Mouse (Mus musculus) monocyte, adult 5-6 weeks (primary cell): Measurements from ENCODE around the gene Rhoj. TPM values are rescaled to one million over a fixed set of nuclear protein-coding genes. Genes with fewer than 3 reads are reported as not detected.
"Not testable (repeated sequence)": the region's sequence is repeated elsewhere in the genome, so short reads cannot be mapped to it uniquely, and the experiment has no call there.

Source experiments
- ATAC-seq: fragments of 153-309, 156-312 bp; replicated peaks from 2 replicates; pipeline ENCODE4 v1.8.0; 2017; ENCODE audit warnings: mild to moderate bottlenecking; ENCODE audit not compliant: low TSS enrichment, insufficient number of reproducible peaks, severe bottlenecking, poor library complexity, low FRiP score
- total RNA-seq: library from RNA; stranded (forward); fragments of 200-1000, 200-491, 200-594 nt; gene quantifications from 3 replicates; pipeline ENCODE4 v1.2.3, GENCODE M21; 2017

Gene Rhoj
- total RNA-seq, 1 experiment from 2014 or later, result 0.29 TPM

- no peak for ATAC-seq
These were observed 31.8 kb downstream of the Rhoj start for GRCm38 (mm10) chr12:75339894-75340293.

- no peak for ATAC-seq
These were observed 32.2 kb downstream of the Rhoj start for GRCm38 (mm10) chr12:75340331-75340730.

DNA sequence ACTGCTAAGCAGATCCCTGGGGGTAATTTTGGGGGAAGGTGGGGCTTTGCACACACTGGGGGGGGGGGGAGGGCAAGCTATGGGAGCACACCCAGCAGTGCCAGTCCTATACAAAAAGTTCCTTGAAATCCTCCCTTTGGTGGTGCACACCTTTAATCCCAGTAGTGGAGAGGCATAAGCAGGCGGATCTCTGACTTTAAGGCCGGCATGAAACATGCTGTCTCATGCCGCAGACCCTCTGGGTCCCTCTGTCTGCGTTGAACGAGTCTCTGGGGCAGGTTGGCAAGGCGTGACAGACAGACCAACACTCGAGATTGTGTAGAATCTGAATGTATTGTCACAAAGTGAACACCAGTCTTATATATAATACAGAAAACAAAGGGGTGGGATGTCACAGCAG, 40.4 kb downstream of the Rhoj start:
- ATAC-seq, result no peak

DNA sequence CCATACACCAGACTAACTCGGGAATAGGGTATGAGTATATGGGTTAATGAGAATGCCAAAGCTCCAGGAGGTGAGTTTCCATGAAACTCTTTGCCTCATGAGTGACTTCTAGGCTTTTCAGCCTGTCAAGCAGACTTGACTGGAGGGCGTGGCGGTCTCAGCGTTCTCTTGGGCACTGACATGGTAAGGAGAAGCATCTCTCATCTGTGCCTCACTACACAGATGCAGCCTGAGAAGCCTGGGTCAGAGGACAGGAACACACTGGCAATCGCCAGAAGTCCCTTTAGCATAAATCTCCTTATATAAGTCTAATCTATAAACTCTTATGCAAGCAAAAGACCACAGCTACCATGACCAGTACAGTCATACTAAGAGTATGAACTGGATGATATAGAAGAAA, 41.4 kb downstream of the Rhoj start:
- ATAC-seq, result not testable (repeated sequence)

DNA sequence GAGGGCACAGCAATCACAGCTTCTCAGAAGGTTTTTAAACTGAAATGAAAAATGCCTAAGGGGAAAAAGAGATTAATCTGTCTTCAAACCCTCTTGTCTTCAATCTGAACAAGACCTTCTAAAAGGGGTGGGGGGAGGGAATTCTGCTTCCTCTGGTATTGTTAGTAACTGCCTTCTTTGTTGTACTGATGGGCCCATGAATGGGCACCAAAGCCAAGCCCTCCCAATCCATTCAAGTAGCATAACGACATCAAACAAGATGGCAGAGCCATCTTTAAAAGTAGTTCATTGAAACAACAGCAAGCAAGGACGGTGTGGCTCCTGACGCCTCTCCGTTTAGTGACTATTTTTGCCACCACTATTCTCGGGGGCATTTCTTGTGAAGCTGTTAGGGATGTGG, 42.6 kb downstream of the Rhoj start:
- no peak for ATAC-seq

- ATAC-seq, result no peak
These were observed 43.7 kb downstream of the Rhoj start for GRCm38 (mm10) chr12:75351846-75352245.

DNA sequence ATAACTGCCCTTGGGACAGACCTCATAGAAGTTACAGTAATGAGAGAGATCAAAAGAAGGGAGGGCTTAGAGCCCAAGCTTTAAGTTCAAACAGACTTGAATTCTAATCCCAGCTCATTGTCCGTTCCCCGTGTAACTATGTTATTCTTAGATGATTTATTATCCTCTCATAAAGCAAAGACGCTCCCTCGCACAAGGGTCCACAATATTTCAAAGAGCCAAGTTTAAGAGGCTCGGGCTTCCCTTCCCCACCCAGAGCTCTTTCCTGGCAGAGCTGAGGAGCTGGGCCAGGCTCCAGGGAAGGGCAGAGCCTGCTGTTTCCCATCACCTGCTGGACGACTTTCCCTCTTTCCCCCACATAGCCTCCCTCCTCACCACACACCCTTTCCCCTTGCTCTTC, 44.3 kb downstream of the Rhoj start:
- ATAC-seq, result no peak

- no peak for ATAC-seq
These were observed 46.2 kb downstream of the Rhoj start for GRCm38 (mm10) chr12:75354354-75354753.

- no peak for ATAC-seq
These were observed 49.7 kb downstream of the Rhoj start for GRCm38 (mm10) chr12:75357781-75358180.

DNA sequence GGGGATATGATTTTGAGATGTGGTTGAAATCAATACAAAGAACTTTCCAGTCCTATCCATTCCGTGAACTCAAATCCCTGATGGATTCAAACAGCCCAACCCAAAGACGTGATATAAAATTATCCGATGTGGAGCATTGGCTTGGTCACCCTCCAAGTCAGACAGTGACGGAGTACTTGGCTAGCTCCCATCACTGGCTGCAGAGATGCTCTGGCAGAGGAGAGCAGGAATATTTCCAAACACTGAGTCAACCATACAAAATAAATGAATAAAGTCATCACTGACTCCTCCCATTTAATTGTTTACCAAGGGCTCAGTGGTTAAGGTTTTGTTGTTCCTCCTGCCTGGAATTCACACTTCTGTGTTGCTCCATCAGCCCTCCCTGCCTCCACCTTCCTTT, 50.6 kb downstream of the Rhoj start:
- ATAC-seq, result no peak

- ATAC-seq, result no peak
These were observed 51.4 kb downstream of the Rhoj start for GRCm38 (mm10) chr12:75359500-75359899.

DNA sequence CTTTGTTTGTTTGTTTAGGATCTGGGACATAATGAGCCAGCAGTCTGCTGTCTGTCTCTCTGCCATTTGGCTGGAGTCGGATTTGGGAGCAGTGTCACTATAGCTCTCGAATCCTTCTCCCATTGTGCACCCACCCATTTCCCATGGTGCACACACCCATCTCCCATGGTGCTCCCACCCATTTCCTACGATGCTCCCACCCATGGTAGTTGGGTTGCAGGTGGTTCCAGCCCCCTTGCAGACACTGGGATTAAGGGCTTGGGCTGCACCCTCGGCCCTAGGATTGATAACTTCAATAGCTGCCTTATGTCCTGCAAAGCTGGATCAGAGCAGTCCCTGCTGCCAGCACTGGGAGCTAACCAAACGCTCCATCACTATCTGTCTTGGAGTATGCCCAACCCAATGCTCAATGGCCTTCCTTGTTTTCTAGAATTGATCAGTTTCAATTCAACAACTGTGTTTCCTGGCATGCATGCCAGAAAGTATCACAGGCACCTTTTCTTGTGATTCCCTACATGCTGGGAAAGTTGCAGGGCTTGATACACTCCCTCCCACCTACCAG, 51.9 kb downstream of the Rhoj start:
- ATAC-seq, result no peak

GRCm38 (mm10) chr12:75362456-75362855, 54.3 kb downstream of the Rhoj start:
- no peak for ATAC-seq

- no peak for ATAC-seq
These were observed 56.3 kb downstream of the Rhoj start for GRCm38 (mm10) chr12:75364416-75364815.

DNA sequence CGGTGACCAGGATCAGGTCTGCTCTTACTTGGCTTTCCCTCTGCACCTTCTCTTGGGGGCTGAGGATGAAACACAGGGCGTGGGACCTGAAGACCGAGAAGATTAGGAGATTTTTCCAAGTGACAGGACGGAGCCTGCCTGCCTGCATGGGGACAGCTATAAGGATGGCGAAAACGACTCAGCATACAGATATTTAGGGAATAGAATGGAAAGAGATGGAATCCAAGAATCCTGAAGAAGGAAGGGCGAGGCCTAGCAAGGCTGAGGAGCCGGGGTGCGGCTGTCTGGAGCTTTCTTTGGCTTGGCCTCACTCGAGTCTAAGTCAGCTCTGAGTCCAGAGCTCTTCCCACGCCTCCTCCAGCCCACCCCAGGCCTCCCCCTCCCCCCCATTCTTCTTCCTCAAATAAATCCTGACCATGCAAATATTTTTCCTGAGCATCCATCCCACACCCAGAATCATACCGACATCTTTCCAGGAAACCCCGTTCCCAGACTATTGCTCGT, 57.6 kb downstream of the Rhoj start:
- ATAC-seq, result no peak

DNA sequence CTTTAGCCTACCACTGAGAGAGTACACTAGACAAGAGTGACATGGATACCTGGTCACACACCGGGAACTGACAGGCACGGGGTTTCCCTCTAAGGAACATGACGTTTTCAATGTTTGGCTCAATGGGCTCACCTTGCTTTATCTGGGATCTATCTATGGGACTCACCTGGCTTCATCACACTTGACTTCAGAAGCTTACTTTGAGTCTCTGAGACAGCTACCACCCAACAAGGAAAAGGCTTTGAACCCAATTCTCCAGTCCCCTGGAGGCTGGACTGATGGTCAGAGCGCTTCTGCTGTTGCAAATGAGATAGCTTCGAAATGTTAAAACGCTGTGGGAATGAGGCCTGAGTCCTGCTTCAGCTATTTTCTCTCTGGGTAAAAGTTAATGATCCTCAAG, 59.2 kb downstream of the Rhoj start:
- no peak for ATAC-seq

GRCm38 (mm10) chr12:75368527-75368926, 60.4 kb downstream of the Rhoj start:
- no peak for ATAC-seq

DNA sequence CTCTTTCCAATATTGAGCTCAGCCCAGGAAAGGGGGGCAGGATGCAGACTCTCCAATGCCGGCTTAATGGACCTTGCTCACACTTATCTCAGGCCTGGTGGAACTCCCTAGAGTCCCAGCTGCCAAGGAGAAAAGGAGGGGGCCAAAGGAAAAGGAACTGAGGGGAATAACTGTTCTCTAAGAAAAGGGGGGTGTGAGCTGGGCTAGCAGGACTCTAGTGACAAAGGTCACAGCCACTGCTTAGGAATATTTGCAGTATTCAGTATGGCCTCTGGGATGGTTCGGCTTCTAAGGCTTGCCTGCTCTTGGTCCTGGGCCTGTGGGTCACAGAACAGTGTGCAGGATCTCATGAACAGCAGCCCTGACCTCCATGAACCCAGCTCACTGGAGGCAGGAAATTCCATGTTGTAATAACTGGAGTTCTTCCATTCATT, 61.3 kb downstream of the Rhoj start:
- ATAC-seq, result no peak

DNA sequence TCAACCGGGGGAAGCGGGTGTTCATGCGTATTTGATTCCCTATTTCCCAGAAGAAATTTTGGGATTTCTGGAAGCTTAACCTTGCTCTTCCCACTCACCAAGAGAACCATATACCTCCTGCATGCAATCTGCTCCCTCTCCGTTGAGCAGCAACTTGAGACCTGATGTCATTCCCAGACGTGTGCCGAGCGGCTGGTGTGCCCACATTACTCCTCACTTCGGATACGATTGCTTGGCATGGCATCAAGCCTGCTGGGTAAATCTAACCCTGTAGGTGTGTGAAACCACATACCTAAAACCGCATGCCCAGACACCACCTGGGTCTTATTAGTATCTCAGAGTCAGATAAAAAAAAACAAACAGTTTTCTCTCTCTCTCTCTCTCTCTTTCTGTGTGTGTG, 66.3 kb downstream of the Rhoj start:
- ATAC-seq, result no peak

DNA sequence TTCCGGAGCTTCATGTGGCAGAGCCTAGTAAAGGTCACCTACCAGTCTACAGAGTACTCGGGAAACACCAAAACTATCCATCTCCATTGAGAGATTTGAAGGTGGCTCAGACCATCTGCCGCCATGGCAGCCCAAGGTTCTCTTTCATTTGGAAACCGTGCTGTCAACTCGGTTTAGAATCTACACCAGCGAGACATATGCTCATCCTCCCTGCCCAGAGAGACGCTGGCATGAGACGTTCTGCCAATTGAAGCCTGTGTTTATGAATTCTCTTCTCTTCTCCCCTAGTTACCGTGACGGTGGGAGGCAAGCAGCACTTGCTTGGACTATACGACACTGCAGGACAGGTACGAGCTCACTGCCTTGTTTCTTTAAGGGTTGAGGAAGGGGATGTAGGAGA, 66.9 kb downstream of the Rhoj start:
- ATAC-seq, result no peak

DNA sequence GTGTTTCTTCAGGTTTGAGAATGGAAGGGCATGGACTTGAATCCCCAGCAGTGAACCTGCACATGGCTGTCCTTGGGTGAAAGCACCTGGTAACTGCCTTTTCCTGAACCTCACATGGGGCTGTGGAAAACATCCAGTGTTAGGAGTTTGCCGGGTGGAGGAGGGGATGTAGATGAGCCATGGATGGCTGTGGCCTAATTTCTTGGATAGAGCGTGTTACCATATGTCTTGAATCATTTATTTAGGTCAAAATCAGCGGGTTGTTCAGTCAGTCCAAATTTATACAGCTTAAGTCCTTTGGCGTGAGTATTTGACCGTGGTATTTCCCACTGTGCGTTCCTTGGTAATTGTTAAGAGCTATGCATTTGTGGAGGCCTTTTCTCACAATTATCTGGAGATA, 68.0 kb downstream of the Rhoj start:
- no peak for ATAC-seq
